Mouse (Mus musculus) cortical plate, adult 2 months (tissue): ENCODE measurements around the gene Prr3. TPM values are rescaled to one million over a fixed set of nuclear protein-coding genes. Genes with fewer than 3 reads are reported as not detected.
A peak's percentile ranks its signal among the peaks of the same experiment; 100 is the strongest.
"Not testable (repeated sequence)": the region's sequence is repeated elsewhere in the genome, so short reads cannot be mapped to it uniquely, and the experiment has no call there.

Source experiments
- H3K27ac ChIP-seq: fragments of 200-500 bp; 2 replicates; pipeline ENCODE4 v1.5.1; 2012; ENCODE audit warnings: low read length, control low read depth, inconsistent platforms; ENCODE audit not compliant: insufficient read depth
- H3K4me1 ChIP-seq: fragments of 200-500 bp; 2 replicates; pipeline ENCODE4 v1.6.1; 2011; ENCODE audit warnings: low read length; ENCODE audit not compliant: control insufficient read depth, insufficient read depth
- H3K4me3 ChIP-seq: fragments of 200-500 bp; 2 replicates; pipeline ENCODE4 v1.5.1; 2011; ENCODE audit warnings: mild to moderate bottlenecking, low read length, control low read depth; ENCODE audit not compliant: insufficient read depth
- CTCF ChIP-seq: fragments of 200-500 bp; IDR thresholded peaks from 2 replicates; pipeline ENCODE4 v1.5.1; 2011; ENCODE audit warnings: mild to moderate bottlenecking, control low read depth, low read length; ENCODE audit not compliant: insufficient read depth; ENCODE audit errors: extremely low read depth
- POLR2A ChIP-seq: fragments of 200-500 bp; IDR thresholded peaks from 2 replicates; pipeline ENCODE4 v1.6.1; 2011; ENCODE audit warnings: mild to moderate bottlenecking, low read length, control low read depth; ENCODE audit not compliant: insufficient read depth; ENCODE audit errors: extremely low read depth
- polyA plus RNA-seq: library from polyadenylated mRNA; depleted of rRNA; stranded (reverse); fragments of >200 nt; gene quantifications from 2 replicates; pipeline ENCODE4 v1.2.3, GENCODE M21; 2012

Gene Prr3
- polyA plus RNA-seq, 1 experiment = 47.0 TPM

DNA sequence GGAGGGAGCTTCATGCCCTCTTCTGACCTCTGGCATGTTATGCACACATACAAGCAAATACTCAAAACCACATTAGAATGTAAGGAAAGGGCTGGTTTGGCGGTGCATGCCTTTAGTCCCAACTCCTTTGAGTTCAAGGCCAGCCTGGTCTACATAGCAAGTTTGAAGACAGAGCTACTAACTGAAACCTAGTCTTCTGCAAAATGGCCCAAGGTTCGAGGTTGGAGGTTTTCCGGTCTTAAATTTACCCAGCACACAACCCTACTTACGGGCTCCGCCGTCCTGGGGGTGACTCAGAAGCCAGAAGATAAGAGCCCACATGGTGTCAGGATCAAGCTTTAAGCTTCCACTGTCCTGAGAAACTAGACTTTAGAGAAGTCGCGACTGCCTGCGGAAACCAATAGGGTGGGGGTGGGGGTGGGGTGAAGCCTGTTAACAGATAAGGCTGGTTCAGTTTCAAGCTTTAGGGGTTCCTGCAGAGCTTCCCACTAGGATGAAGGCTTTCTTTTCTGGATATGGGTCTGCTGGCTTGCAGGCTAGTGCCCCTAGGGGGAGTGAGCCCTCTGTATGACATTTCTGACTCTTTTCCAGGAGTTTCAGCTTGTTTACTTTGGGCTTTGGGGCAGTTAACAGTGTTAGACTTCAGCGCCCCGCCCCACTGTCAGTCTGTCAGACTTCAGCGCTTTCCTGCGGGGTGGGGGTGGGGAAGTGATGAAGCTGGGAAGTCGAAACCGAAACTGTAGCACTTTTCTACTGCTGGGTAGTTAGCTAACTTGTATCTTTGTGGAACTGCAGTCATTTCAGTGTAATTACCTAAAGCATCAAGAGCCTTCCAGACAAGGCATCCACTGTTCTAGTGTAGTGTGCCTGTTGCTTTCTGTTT, 40.4 kb upstream of the Prr3 start, which contains the start of gene H2-T24:
Gene H2-T24 (minus strand): TSS at position 370 of the 883 bp plus-strand sequence.
- no peak within 1 kb of the TSS for H3K4me3 ChIP-seq
- TF ChIP-seq POLR2A (no peak), CTCF (no peak)
- peaks cover 4% of the 10 kb centered on the region for H3K4me1 ChIP-seq
- peak within 1 kb of the TSS; percentile 66 for H3K27ac ChIP-seq

DNA sequence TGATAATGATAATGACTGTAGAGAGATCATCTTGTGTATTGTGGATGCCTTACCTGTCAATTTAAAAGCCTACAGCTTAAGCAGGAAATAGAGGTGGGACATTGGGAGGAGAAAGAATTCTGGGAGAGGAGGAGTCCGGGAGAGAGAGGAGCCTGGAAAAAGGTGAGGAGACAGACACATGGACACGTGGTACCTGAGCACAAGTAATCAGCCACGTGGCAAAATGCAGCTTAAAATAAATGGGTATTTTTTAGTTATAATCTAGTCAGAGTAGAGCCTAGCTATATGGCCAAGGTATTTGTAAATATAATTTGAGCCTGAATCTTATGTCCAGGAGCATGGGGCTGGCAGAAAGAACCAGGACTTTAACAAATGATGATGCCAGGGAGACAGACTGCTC, 39.5 kb upstream of the Prr3 start:
- no peak overlapping the region for H3K27ac ChIP-seq

DNA sequence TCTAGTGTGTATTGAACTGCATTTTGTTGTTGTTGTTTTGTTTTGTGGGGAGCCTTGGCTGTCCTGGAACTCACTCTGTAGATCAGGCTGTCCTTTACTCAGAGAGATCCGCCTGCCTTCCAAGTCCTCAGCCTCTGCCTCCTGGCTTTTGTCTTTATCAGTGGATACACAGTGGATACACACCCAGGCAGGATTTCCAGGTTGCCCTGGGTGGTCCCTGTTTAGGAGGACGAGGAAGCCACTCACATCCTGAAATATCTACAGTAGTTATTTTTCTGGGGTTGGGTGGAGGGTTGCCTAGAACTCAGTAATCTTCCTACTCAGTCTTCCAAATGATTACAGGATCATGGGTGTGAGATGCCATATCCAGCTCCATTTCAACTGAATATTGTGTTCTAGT, 38.9 kb upstream of the Prr3 start:
- no peak for TF ChIP-seq CTCF
- no peak for TF ChIP-seq POLR2A
- H3K4me3 ChIP-seq = no peak overlapping the region
- peaks cover under 1% of the 10 kb centered on the region; the same call in 1 of the 2 replicates for H3K4me1 ChIP-seq
- H3K27ac ChIP-seq = no peak overlapping the region

More for the DNA sequence above, 39.5 kb upstream of the Prr3 start:
- H3K4me1 ChIP-seq = peaks cover 2% of the 10 kb centered on the region; the same call in 1 of the 2 replicates
- TF ChIP-seq POLR2A = no peak
- TF ChIP-seq CTCF = no peak
- no peak overlapping the region for H3K4me3 ChIP-seq

DNA sequence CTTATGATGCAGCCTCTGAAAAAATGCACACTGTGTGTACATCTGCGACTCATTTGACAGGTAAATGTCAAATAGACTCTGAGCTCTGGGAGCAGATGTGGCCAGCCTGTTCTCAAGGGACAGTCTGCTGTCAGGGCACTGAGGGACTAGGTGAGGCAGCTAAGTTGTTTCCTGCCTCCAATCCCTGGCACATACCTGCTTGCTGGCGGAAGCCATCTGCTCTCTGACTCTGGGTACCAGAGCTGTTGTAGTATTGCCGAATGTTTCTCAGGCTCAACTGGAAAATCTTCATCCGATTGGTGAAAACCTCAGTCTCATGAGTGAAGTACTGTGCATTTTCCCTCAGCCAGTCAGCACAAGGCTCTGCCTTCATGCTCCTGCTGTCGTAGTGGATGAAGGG, 37.0 kb upstream of the Prr3 start:
- TF ChIP-seq CTCF = no peak
- no peak for TF ChIP-seq POLR2A
- Histone ChIP-seq H3K4me3 (no peak overlapping the region), H3K4me1 (no peaks in the 10 kb centered on the region), H3K27ac (no peak overlapping the region)

DNA sequence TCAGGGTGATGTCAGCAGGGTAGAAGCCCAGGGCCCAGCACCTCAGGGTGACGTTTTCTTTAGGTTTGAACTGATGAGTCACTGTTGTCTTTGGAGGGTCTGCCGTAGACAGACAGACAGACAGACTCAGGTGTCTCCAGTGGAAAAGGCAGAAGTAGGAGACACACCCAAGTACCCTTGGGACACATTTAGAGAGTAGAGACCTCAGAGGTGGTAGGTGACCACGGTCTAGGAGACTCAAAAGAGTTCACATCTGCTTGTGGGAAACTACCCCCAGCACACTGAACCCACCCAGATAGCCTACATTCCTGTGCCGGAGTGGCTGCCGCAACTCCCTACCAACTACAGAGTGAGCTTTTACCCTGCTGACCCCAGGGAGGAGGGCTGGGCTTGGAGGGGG, 34.9 kb upstream of the Prr3 start:
- Histone ChIP-seq H3K4me1 (no peaks in the 10 kb centered on the region), H3K4me3 (no peak overlapping the region), H3K27ac (no peak overlapping the region)
- TF ChIP-seq POLR2A (no peak), CTCF (no peak)

DNA sequence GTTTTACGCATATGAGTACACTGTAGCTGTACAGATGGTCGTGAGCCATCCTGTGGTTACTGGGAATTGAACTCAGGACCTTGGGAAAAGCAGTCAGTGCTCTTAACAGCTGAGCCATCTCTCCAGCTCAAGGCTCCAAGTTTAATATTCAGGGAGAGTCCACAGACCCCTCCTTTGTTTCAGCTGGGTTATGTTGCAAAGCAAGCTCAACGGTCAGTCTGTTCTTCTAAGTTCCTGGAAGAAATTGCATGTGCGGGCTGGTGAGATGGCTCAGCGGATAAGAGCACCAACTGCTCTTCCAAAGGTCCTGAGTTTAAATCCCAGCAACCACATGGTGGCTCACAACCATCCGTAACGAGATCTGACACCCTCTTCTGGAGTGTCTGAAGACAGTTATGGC, 24.4 kb upstream of the Prr3 start:
- not testable (repeated sequence) for H3K27ac ChIP-seq, H3K4me3 ChIP-seq

DNA sequence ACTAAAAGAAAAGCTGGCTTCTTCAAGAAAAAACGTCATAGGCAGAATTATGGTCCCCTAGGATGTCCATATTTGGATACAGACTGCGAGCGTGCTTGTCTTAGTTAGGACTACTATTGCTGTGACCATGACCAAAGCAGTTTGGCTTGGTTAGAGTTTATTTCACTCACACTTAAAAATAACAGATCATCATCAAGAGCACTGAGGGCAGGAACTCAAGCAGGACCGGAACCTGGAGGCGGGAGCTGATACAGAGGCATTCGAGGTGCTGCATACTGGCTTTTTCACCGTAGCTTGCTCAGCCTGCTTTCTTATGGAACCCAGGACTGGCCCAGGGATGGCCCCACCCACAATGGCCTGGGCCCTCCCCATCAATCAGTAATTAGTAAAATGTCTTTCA, 23.3 kb upstream of the Prr3 start:
- TF ChIP-seq CTCF (no peak), POLR2A (no peak)
- Histone ChIP-seq H3K4me1 (peaks cover 5% of the 10 kb centered on the region), H3K27ac (no peak overlapping the region)

More for the DNA sequence above, 24.4 kb upstream of the Prr3 start:
- not testable (repeated sequence) for H3K4me1 ChIP-seq

DNA sequence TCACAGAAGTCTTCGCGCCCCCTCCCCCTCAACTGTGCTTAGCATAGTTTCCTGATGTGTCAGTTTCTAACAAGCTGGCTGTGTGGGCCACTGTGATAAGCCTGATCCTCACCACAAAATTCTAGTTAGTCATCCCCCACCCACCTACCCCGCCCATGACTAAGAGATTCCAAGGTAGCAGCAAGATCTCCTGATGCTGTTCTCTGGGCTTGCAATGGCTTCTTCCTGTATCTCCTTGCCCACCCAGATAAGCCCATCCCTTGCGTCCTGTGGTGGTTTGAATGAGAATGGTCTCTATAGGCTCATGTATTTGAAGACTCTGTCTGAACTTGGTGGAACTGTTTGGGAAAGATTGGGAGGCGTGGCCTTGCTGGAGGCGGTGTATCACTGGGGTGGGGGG, 21.9 kb upstream of the Prr3 start:
- Histone ChIP-seq H3K27ac (peak overlapping the region; percentile 70), H3K4me3 (no peak overlapping the region), H3K4me1 (peaks cover 5% of the 10 kb centered on the region)
- TF ChIP-seq CTCF (no peak), POLR2A (no peak)

More for the DNA sequence above, 23.3 kb upstream of the Prr3 start:
- H3K4me3 ChIP-seq = no peak overlapping the region

DNA sequence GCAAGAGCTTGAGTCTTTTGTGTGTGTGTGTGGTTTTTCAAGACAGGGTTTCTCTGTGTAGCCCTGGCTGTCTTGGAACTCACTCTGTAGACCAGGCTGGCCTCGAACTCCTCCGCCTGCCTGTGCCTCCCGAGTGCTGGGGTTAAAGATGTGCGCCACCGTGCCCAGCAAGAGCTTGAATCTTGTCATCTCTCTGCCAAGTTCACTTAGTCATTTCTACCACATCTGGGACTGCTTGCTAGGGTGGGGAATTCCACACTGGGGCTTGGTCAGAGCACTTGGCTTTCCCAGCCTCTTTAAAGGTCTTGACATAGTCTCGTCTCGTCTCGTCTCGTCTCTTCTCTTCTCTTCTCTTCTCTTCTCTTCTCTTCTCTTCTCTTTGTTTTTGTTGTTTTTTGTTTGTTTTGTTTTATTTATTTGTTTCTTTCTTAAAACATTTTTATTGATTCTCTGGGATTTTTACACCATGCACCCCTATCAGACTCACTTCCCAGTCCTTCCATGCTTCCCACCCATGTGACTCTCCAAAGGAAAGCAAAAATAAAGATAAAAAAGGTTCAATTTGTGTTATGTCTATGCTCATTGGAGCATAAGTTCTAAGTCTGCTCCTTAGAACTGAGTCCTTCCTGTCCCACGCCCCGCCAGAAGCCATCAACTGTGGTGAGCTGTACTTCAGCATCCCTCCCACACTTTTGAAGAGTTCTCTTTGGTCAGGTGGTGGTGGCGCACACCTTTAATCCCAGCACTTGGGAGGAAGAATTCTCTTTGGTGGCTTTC, 21.3 kb upstream of the Prr3 start:
- Histone ChIP-seq H3K27ac (no peak overlapping the region), H3K4me3 (no peak overlapping the region), H3K4me1 (peaks cover 5% of the 10 kb centered on the region)
- no peak for TF ChIP-seq CTCF
- no peak for TF ChIP-seq POLR2A

DNA sequence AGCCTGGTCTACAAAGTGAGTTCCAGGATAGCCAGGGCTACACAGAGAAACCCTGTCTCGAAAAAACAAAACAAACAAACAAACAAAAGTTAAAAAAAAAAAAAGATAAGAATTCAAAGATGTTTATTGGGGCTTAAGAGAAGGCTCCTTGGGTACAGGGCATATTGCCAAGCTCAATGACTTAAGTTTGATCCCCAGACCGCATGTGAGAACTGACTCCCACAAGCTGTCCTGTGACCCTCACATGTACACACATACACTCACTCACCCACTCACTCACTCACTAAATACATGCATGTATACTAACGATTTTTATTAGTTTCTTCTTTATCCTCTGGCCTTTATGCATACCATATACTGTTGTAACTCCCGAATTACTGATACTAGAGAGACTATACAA, 20.3 kb upstream of the Prr3 start:
- TF ChIP-seq POLR2A (no peak), CTCF (no peak)
- no peak overlapping the region for H3K27ac ChIP-seq
- H3K4me3 ChIP-seq = no peak overlapping the region
- peaks cover 5% of the 10 kb centered on the region for H3K4me1 ChIP-seq
